Mouse (Mus musculus) ES-Bruce4 (cell line): ENCODE data around the gene Kdm5b.

Experiments used
- CTCF ChIP-seq: IDR thresholded peaks from one replicate; pipeline ENCODE4 v1.8.1; 2011; ENCODE audit warnings: low read depth, low read length
- POLR2A ChIP-seq: IDR thresholded peaks from one replicate; pipeline ENCODE4 v1.8.1; 2011; ENCODE audit warnings: low read length; ENCODE audit not compliant: insufficient read depth

GRCm38 (mm10) chr1:134643702-134644101 is 83.7 kb downstream of the Kdm5b start:
- TF ChIP-seq POLR2A (no peak), CTCF (no peak)
